Mouse (Mus musculus) ES-E14 (cell line): ENCODE measurements around the gene Rbp2.

Source experiments
- HCFC1 ChIP-seq: IDR thresholded peaks from 2 replicates; pipeline ENCODE4 v1.6.1; 2012; ENCODE audit warnings: low read length, inconsistent platforms, borderline replicate concordance; ENCODE audit not compliant: insufficient read depth
- MAFK ChIP-seq: IDR thresholded peaks from 2 replicates; pipeline ENCODE4 v1.6.1; 2014; ENCODE audit warnings: mild to moderate bottlenecking, low read depth, low read length, inconsistent platforms; ENCODE audit not compliant: insufficient read depth
- ZNF384 ChIP-seq: IDR thresholded peaks from 2 replicates; pipeline ENCODE4 v1.6.1; 2012; ENCODE audit warnings: low read depth, low read length, inconsistent platforms

DNA sequence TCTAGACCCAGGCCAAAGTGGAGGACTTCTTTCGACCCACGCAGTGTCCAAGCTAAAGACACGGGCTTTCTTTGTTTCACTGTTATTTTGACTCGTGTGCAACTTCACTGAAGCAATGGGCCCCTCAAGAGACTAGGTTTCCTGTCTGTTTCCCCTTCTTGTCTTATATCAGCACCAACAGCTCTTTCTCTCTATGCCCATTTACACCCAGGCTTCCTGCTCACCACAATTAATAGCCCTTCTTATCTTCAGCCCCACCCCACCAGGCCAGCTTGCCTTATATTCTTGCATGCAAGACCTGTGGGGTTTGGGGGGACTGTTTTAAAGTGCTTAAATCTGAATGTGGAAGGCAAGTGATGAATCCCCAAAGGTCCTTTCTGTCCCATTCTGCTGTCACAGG is 3.6 kb downstream of the Rbp2 start:
- TF ChIP-seq HCFC1 (no peak), MAFK (no peak), ZNF384 (no peak)
